Mouse (Mus musculus) heart, adult 2 months (tissue): ENCODE results near the gene Zfp978.
"Not testable (repeated sequence)": the region's sequence is repeated elsewhere in the genome, so short reads cannot be mapped to it uniquely, and the experiment has no call there.

Source experiments
- CTCF ChIP-seq: fragments of 200-600 bp; IDR thresholded peaks from 2 replicates; pipeline ENCODE4 v1.8.1; 2022; ENCODE audit warnings: antibody characterized with exemption, mild to moderate bottlenecking, moderate library complexity
- EP300 ChIP-seq: fragments of 200-500 bp; IDR thresholded peaks from 2 replicates; pipeline ENCODE4 v1.6.1; 2011; ENCODE audit warnings: low read depth, low read length, control low read depth; ENCODE audit not compliant: insufficient read depth
- POLR2A ChIP-seq: fragments of 200-500 bp; IDR thresholded peaks from 2 replicates; pipeline ENCODE4 v1.6.1; 2011; ENCODE audit warnings: mild to moderate bottlenecking, low read depth, low read length, control low read depth; ENCODE audit not compliant: insufficient read depth

DNA sequence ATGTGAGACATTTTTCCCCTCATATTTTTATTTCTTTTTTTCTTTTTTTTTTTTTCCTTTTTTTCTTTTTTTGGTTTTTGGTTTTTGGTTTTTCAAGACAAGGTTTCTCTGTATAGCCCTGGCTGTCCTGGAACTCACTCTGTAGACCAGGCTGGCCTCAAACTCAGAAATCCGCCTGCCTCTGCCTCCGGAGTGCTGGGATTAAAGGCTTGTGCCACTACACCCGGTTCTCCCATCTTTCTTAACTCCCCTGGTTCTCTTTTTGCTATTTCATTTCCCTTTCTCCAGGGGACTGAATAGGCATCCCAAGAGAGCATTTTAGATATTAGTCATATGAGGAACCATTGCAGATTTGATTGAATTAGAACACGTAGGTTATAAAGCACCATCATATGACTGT lies 7.5 kb upstream of the Zfp978 start:
- not testable (repeated sequence) for TF ChIP-seq POLR2A, EP300, CTCF
